Mouse (Mus musculus): ENCODE data around the gene Rpl26. TPM values are rescaled to one million over a fixed set of nuclear protein-coding genes. Genes with fewer than 3 reads are reported as not detected.
"Not testable (repeated sequence)": the region's sequence is repeated elsewhere in the genome, so short reads cannot be mapped to it uniquely, and the experiment has no call there.

The Rpl26 gene
- polyA plus RNA-seq, 1 experiment = 681 TPM

DNA sequence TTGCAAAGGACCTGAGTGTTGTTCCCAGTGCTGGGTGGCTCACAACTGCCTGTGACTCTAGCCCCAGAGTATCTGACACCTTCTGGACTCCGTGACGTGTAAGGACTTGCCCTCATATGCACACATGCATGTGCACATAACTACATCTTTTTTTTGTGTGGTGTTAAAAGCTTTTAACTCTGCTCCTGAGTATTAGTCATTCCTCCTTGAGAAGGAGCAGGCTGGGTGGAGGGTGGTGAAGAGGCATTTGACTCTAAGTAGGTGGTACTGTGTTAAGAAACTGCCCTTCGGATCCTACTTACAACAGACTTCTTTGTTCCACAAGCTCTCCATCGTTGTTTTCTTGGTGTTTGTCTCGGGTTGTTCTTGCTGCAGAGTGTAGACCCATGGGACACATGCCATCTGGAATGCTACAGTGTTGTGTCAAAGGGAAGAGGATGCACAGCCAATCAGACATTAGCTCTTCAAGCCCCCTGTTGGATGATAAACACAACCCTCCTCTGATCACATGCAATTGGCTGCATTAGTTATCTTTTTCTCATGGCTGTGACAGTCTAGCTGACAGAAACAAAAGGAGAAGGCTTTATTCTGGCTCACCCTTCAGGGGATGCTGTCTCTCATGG lies 32.6 kb downstream of the Rpl26 start:
- Histone ChIP-seq H3K27ac (ENCODE audit: insufficient read depth, low read length) (no peak overlapping the region), H3K4me3 (ENCODE audit: extremely low read depth, insufficient read depth, insufficient read length) (no peak overlapping the region), H3K4me1 (ENCODE audit: control insufficient read depth, insufficient read depth, insufficient read length) (no peaks in the 10 kb centered on the region; the same call in 1 of the 2 replicates), H3K27me3 (ENCODE audit: control insufficient read depth, insufficient read depth, low read length) (no peaks in the 10 kb centered on the region), H3K36me3 (ENCODE audit: control insufficient read depth, insufficient read depth, low read length) (no peaks in the 10 kb centered on the region)
- 78% methylated on average over 5 of the region's 5 CpGs for WGBS
- TF ChIP-seq CTCF (IDR thresholded peaks at IDR 0.05; ENCODE audit: extremely low read depth, insufficient read depth, insufficient read length, insufficient replicate concordance) (no peak), POLR2A (IDR thresholded peaks at IDR 0.05; ENCODE audit: low read depth, low read length) (no peak)
- no peak for DNase-seq (ENCODE audit: low read depth in 1 of 2, low spot score in 2 of 2)

- not testable (repeated sequence) for H3K27me3 ChIP-seq (ENCODE audit: control insufficient read depth, insufficient read depth, low read length); H3K27ac ChIP-seq (ENCODE audit: insufficient read depth, low read length); H3K36me3 ChIP-seq (ENCODE audit: control insufficient read depth, insufficient read depth, low read length); H3K4me3 ChIP-seq (ENCODE audit: extremely low read depth, insufficient read depth, insufficient read length); H3K4me1 ChIP-seq (ENCODE audit: control insufficient read depth, insufficient read depth, insufficient read length); DNase-seq (ENCODE audit: low read depth in 1 of 2, low spot score in 2 of 2)
- WGBS = 89% methylated on average over 4 of the region's 4 CpGs
Observed at GRCm38 (mm10) chr11:68936951-68937350, 35.6 kb downstream of the Rpl26 start.

DNA sequence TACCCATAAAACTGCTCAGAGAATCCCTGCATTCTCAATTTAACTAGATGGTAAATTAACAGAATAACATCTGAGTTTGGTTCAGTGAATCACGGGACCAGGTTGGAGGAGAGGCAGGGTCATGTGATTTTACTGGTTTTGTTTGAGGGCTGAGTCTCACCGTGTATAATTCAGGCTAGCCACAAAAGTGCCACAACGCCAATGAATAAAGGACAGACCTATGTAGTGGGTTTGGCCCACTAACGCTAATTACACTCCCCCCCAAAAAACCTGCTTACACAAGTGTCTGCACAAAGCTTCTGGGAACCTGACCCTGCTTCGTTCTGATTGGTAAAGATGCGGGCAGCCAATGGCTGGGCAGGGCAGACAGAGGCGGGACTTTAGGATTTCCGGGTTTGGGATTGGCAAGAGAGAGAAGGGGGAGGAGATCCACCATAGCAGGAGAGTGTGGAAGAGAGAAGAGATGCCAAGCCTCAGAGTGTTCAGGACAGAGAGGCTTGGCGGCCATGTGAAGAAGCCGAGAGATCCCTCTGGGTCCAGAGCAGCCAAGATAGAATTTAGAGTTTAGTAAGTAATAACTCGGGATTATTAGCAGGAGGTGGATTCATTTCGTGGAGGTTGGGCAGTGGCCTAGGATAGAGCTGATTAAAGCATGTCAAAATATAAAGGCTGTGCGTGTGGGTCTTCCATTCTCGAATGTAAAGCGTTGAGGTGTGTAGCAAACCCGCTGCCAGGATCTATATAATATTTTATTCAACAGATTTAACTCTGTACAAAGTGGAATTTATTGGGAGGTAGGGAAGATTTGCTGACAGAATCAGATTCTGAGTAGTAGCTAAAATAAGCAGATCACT lies 38.3 kb downstream of the Rpl26 start:
- WGBS = 1% methylated on average over 16 of the region's 16 CpGs
- H3K27me3 ChIP-seq (ENCODE audit: control insufficient read depth, insufficient read depth, low read length) = no peaks in the 10 kb centered on the region
- no peak for TF ChIP-seq CTCF (IDR thresholded peaks at IDR 0.05; ENCODE audit: extremely low read depth, insufficient read depth, insufficient read length, insufficient replicate concordance)
- TF ChIP-seq POLR2A (IDR thresholded peaks at IDR 0.05; ENCODE audit: low read depth, low read length) = no peak
- no peaks in the 10 kb centered on the region for H3K36me3 ChIP-seq (ENCODE audit: control insufficient read depth, insufficient read depth, low read length)
- H3K27ac ChIP-seq (ENCODE audit: insufficient read depth, low read length) = 0 out of 2 replicates have a peak overlapping the region, but pooled peaks have one; percentile 2
- 0 out of 2 replicates have a peak, but pooled peaks cover 2% of the 10 kb centered on the region for H3K4me1 ChIP-seq (ENCODE audit: control insufficient read depth, insufficient read depth, insufficient read length)
- peak overlapping the region; percentile 66 for H3K4me3 ChIP-seq (ENCODE audit: extremely low read depth, insufficient read depth, insufficient read length)
- peak; percentile 70 to 82 for DNase-seq (ENCODE audit: low read depth in 1 of 2, low spot score in 2 of 2)

DNA sequence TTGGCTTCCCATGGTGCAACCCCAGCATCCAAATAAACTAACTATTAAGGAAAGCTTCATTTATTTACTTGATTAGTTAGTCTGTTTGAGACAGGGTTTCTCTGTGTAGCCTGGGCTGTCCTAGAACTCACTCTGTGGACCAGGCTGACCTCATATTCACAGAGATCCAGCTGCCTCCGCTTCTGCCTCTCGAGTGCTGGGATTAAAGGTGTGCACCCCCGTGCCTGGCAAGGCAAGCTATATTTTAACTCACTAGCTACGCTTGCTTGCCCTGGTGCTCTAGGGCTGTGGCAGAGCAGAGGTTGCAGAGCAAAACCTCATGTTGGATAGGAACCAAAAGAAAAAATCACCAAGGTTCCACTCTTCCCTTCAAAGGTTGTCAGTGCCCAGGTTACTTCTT lies 39.1 kb downstream of the Rpl26 start:
- TF ChIP-seq POLR2A (IDR thresholded peaks at IDR 0.05; ENCODE audit: low read depth, low read length) (no peak), CTCF (IDR thresholded peaks at IDR 0.05; ENCODE audit: extremely low read depth, insufficient read depth, insufficient read length, insufficient replicate concordance) (no peak)
- 65% methylated on average over 4 of the region's 4 CpGs for WGBS
- Histone ChIP-seq H3K27ac (ENCODE audit: insufficient read depth, low read length) (no peak overlapping the region), H3K36me3 (ENCODE audit: control insufficient read depth, insufficient read depth, low read length) (no peaks in the 10 kb centered on the region), H3K4me1 (ENCODE audit: control insufficient read depth, insufficient read depth, insufficient read length) (0 out of 2 replicates have a peak, but pooled peaks cover 2% of the 10 kb centered on the region), H3K4me3 (ENCODE audit: extremely low read depth, insufficient read depth, insufficient read length) (no peak overlapping the region), H3K27me3 (ENCODE audit: control insufficient read depth, insufficient read depth, low read length) (no peaks in the 10 kb centered on the region)
- no peak for DNase-seq (ENCODE audit: low read depth in 1 of 2, low spot score in 2 of 2)

DNA sequence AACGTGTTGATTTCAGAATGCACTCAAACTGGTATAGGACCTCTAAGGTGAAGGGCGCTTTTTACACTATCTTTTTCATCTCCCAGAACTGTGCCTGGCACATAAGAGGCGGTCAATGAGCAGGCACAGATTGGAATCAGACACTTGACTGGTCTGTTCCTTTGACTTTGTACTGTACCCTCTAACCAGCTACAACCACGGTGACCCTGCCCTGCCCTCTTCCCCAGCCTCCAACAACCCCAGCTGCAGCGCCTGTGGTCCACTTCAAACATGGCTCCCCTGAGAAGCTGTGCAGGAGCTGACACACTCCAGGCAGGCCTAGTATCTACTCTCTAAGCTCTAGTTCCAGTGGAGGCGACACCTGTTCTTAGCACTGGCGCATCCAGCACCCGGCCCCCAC lies 41.3 kb downstream of the Rpl26 start:
- Histone ChIP-seq H3K27me3 (ENCODE audit: control insufficient read depth, insufficient read depth, low read length) (no peaks in the 10 kb centered on the region), H3K4me3 (ENCODE audit: extremely low read depth, insufficient read depth, insufficient read length) (no peak overlapping the region), H3K4me1 (ENCODE audit: control insufficient read depth, insufficient read depth, insufficient read length) (0 out of 2 replicates have a peak, but pooled peaks cover 2% of the 10 kb centered on the region), H3K36me3 (ENCODE audit: control insufficient read depth, insufficient read depth, low read length) (no peaks in the 10 kb centered on the region), H3K27ac (ENCODE audit: insufficient read depth, low read length) (no peak overlapping the region)
- no peak for TF ChIP-seq CTCF (IDR thresholded peaks at IDR 0.05; ENCODE audit: extremely low read depth, insufficient read depth, insufficient read length, insufficient replicate concordance)
- no peak for TF ChIP-seq POLR2A (IDR thresholded peaks at IDR 0.05; ENCODE audit: low read depth, low read length)
- 87% methylated on average over 8 of the region's 8 CpGs for WGBS
- no peak for DNase-seq (ENCODE audit: low read depth in 1 of 2, low spot score in 2 of 2)

- no peak overlapping the region for H3K4me3 ChIP-seq (ENCODE audit: extremely low read depth, insufficient read depth, insufficient read length)
Observed at GRCm38 (mm10) chr11:68945245-68945644, 43.9 kb downstream of the Rpl26 start.

DNA sequence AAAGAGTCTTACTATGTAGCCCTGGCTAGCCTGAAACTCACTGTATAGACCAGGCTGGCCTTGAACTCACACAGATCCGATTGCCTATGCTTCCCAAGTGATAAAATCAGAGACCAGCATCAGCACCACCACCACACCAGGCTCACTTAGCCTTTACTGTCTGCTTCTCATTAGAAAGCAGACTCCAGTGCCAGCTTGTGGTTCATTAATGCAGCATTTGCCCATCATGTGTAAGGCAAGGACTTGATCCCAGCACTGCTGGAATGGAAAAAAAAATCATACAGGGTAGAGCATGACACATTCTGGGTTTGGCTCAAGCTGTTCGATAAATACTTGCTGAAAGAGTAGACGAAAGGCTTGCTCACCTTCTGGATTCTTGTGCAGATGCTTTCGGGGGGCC lies 44.6 kb downstream of the Rpl26 start:
- Histone ChIP-seq H3K36me3 (ENCODE audit: control insufficient read depth, insufficient read depth, low read length) (no peaks in the 10 kb centered on the region), H3K4me1 (ENCODE audit: control insufficient read depth, insufficient read depth, insufficient read length) (no peaks in the 10 kb centered on the region), H3K27ac (ENCODE audit: insufficient read depth, low read length) (no peak overlapping the region), H3K27me3 (ENCODE audit: control insufficient read depth, insufficient read depth, low read length) (no peaks in the 10 kb centered on the region), H3K4me3 (ENCODE audit: extremely low read depth, insufficient read depth, insufficient read length) (no peak overlapping the region)
- TF ChIP-seq CTCF (IDR thresholded peaks at IDR 0.05; ENCODE audit: extremely low read depth, insufficient read depth, insufficient read length, insufficient replicate concordance) = no peak
- no peak for TF ChIP-seq POLR2A (IDR thresholded peaks at IDR 0.05; ENCODE audit: low read depth, low read length)
- WGBS = 93% methylated on average over 4 of the region's 4 CpGs
- DNase-seq (ENCODE audit: low read depth in 1 of 2, low spot score in 2 of 2) = no peak

More at GRCm38 (mm10) chr11:68945245-68945644, 43.9 kb downstream of the Rpl26 start:
- TF ChIP-seq POLR2A (IDR thresholded peaks at IDR 0.05; ENCODE audit: low read depth, low read length) = no peak
- Histone ChIP-seq H3K27ac (ENCODE audit: insufficient read depth, low read length) (no peak overlapping the region), H3K4me1 (ENCODE audit: control insufficient read depth, insufficient read depth, insufficient read length) (0 out of 2 replicates have a peak, but pooled peaks cover 1% of the 10 kb centered on the region), H3K36me3 (ENCODE audit: control insufficient read depth, insufficient read depth, low read length) (no peaks in the 10 kb centered on the region), H3K27me3 (ENCODE audit: control insufficient read depth, insufficient read depth, low read length) (no peaks in the 10 kb centered on the region)
- no peak for DNase-seq (ENCODE audit: low read depth in 1 of 2, low spot score in 2 of 2)
- 91% methylated on average over 2 of the region's 2 CpGs for WGBS

Data from spleen, adult 2 months (tissue).